Mouse (Mus musculus): ENCODE measurements around the gene Erich4.

The Erich4 gene

GRCm38 (mm10) chr7:25623857-25624370 lies 8.2 kb upstream of the Erich4 start:
- DNase-seq, result peak; percentile 60

- peak; percentile 19 for DNase-seq
Observed at GRCm38 (mm10) chr7:25620751-25621150, 5.1 kb upstream of the Erich4 start.

- peak; percentile 29 for DNase-seq
Observed at GRCm38 (mm10) chr7:25620101-25620500, 4.4 kb upstream of the Erich4 start.

GRCm38 (mm10) chr7:25619722-25619991 lies 4.0 kb upstream of the Erich4 start:
- no peak for DNase-seq

- peak; percentile 95 for DNase-seq
Observed at GRCm38 (mm10) chr7:25618865-25619721, 3.4 kb upstream of the Erich4 start, which contains the start of gene Dmac2. Dmac2 (plus strand) TSS chr7:25619414.

GRCm38 (mm10) chr7:25617376-25618160 lies 1.9 kb upstream of the Erich4 start:
- DNase-seq, result peak; percentile 28

DNA sequence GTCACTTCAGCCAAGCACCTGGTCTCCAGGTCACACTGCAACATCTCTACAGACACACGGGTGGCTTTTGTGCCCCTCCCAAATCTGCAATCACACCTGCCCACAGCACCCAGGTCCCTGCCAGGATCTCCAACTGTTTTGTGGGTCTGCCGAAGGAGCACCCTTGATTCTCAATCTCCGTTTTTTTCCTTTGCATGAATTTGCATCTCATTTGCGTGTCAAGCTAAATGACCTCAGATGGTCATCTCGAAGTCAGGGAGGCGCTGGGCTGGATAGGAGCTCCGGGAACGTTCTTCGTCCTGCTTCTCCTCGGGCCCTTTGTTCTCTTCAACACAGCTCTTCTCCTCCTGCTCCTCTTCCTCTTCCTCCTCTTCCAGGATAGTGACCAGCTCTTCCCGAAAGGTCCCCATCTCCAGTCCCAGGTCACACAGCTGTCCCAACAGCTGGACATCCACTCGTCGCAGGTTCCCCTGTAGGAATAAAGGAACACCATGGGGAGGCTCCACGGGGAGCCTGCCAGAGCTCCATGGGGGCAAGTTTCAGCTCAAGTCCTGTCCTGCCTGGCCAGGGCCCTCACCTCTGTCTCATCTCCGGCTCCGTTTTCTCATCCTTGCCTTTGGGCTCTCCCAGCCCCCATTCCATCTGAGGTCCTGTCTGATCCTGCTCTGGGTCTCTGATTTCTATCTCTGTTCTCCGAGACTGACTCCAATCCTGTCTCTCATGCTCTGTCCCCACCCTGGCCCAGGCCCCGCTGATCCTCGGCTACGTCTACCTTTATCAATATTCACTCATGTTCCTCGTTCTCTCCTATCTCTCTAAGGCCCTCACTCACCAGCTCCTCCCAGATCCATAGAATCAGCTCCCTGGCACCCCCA lies 624 bp downstream of the Erich4 start:
- DNase-seq, result peak; percentile 6

DNA sequence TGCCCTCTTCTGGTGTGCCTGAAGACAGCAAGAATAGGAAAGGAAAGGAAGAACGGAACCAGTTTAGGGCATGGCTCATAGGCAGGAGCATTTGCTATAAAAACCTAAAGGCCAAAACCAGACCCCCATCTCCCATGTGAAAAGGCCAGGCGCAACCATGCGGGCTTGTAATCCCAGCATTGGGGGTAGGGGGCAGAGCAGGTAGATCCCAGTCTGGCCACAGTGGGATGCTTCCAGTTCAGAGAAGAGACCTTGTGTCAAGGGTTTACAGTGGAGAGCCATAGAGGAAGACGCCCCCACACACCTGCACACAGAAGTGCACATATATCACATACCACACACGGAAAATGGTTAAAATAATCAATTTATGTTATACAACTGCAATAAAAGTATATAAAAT lies 1.6 kb downstream of the Erich4 start:
- no peak for DNase-seq

DNA sequence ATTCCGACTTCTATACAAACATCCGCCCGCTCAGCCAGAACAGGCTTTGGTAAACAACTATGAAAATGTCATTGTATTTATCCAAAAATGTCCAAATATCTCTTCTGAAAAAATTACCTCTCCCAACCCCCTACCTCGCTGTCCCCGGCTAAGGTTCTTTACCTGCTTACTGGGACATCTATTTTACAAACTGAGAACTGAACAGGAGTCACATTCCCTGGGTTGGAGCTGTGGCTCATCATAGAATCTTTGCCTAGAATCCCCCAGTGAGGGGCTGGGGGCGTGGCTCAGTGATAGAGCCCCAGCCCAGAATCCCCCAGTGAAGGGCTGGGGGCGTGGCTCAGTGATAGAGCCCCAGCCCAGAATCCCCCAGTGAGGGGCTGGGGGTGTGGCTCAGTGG lies 4.2 kb downstream of the Erich4 start:
- no peak for DNase-seq

- DNase-seq, result no peak
Observed at GRCm38 (mm10) chr7:25610056-25610455, 5.6 kb downstream of the Erich4 start.

GRCm38 (mm10) chr7:25607196-25607595 lies 8.5 kb downstream of the Erich4 start:
- DNase-seq, result no peak

DNA sequence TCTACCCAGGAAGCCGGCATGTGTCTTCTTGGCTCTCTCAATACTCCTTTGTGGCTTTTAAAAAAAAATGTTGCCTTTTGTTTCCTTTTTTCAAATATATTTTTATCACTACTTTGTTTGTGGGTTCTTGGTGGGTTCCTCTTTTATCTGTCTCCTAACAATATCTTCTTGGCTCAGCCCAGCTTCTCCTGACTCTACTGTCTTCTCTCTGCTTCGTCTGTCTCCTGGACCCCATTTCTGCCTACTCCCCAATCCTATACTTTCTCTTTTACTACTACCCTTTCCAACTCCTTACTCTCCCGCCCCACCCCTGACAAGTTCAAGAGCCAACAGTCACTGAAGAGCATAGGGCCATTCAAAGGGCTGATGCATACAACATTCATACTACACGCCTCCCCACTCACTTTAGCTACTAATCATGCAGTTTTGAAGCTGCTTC lies 9.0 kb downstream of the Erich4 start:
- no peak for DNase-seq

DNA sequence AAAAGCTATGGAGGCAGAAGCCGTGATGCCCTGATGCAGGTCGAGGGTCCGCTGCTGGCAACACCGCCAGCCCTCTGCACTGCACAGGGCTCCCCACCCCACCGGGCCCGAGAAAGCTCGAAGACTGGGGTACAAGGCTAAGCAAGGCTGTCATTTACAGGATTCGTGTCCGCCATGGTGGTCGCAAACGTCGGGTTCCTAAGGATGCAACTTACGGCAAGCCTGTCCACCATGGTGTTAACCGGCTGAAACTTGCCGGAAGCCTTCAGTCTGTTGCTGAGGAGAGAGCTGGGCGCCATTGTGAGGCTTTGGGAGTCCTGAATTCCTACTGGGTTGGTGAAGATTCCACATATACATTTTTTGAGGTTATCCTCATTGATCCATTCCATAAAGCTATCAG lies 14.3 kb downstream of the Erich4 start:
- DNase-seq, result no peak

DNA sequence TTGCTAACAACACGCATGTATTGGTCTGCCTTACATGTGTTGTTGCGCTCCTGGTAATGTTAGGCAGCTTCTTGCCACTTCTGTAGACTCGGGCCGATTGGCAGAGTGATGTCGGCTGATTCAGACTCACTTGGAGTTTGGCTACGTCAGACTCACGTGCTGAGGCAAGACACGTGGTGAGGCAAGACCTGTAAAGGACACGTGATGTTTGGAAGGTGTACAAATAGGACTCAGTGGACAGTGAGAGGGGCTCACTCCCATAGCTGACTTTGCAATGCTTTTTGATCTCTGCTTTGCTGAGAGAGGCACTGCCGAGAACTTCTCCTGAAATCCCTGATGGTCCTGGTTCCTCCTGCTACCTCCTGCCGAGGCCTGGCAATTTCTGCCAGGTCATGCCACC lies 15.0 kb downstream of the Erich4 start:
- no peak for DNase-seq

GRCm38 (mm10) chr7:25599663-25600062 lies 16.0 kb downstream of the Erich4 start:
- peak; percentile 34 for DNase-seq

DNA sequence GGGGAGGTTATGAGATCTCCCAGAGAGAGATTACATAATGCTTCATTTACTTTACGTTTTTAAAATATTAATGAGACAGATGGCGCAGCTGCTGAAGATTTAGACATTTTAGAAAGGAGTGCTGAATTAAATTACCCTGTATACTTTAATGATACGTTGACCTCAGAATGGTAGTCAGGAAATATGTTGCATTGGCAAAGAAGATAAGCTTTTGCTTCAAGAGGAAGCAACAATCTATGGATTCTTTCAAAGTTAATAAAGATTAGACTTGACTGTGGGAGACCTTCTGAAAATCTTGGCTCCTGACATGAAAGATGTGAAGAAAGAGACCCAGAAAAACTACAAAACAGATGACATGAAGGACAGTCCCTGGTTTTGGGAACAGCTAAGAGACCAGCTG lies 21.8 kb downstream of the Erich4 start:
- DNase-seq, result no peak

DNA sequence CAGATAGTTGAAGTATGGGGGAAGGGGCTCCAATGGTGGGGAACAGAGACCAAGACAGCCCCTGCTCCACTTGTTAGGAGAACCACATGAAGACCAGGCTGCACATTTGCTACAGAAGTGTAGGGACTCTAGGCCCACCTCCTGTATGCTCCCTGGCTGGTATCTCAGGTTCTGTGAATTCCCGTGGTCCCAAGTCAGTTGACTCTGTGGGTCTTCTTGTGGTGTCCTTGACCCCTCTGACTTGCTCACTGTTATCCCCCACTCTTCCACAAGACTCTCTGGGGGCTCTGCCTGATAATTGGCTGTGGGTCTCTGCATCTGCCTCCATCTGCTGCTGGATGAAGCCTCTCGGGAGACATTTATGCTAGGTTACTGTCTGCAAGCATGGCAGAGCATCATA lies 24.5 kb downstream of the Erich4 start:
- no peak for DNase-seq

GRCm38 (mm10) chr7:25585351-25586204 lies 30.1 kb downstream of the Erich4 start:
- DNase-seq, result no peak

DNA sequence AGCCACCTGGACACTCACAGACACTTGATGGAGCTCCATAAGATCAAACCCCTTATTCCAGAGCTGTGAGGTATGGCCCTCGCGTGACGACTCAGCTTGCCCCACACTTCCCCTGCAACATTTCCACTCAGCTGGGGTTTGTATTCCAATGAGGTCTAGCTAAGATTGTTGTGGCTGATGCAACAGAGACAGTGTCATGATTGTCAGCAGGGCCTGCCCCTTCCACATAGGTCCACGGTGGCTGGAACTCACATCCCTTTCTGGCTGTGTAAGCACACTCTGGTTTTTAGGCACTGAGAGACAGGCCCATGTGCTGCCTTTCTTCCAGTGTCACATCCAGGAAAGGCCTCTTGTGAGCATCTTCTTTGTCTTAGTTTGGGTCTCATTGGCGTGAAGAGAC lies 31.0 kb downstream of the Erich4 start:
- DNase-seq, result no peak

GRCm38 (mm10) chr7:25582301-25582810 lies 33.3 kb downstream of the Erich4 start:
- no peak for DNase-seq

- DNase-seq, result no peak
Observed at GRCm38 (mm10) chr7:25579441-25579840, 36.3 kb downstream of the Erich4 start.
